Mouse (Mus musculus): ENCODE measurements around the gene Syt2. TPM values are rescaled to one million over a fixed set of nuclear protein-coding genes. Genes with fewer than 3 reads are reported as not detected.

The Syt2 gene
- 45.1 TPM for polyA plus RNA-seq (2015; fragmentation: Illumina TruSeq; extraction: RNeasy Lipid Tissue Mini Kit (QIAGEN cat#74804); ENCODE audit: low read depth, low replicate concordance)

DNA sequence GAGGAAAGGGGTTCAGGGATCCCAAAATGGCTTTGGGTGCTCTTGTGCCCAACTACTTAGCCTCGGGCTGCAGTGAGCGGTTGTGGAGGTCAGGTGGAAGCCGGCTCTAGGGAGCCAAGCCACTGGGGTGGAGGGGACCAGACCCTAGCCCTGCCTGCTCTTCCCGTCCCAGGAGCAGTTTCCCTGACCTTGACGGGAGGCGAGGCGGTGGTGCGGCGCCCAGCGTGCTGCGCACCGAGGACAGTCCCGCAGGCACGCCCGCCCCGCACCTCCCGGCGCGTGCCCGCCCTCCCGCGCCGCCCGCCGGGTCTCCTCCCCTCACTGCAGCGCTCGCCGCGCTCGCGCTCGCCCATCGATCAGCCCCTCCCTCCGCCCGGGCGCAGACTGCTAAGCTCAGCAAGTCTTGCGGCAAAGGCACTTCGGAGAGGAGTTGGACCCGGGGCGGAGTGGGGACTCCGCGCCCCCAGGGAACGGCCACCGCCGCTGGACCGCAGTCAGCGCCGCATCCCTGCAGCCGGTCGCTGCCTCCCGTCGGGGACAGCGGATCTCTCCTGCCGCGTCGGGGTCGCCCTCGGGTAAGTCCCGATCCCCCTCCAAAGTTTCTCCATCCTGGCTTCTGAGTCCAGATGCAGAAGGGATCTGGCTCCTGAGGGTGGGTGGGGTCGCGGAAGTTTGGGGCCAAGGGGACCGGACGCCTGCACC, at the start of gene Syt2:
TSS of gene Syt2 (plus strand) at position 417 of the 702 bp plus-strand sequence.

Other genes with a start within 250 kb of the Syt2 start
- 23.7 TPM for gene Cyb5r1, start 241.1 kb upstream of the Syt2 start, polyA plus RNA-seq (2015; fragmentation: Illumina TruSeq; extraction: RNeasy Lipid Tissue Mini Kit (QIAGEN cat#74804); ENCODE audit: low read depth, low replicate concordance)
- gene Adipor1, start 231.3 kb upstream of the Syt2 start, polyA plus RNA-seq (2015; fragmentation: Illumina TruSeq; extraction: RNeasy Lipid Tissue Mini Kit (QIAGEN cat#74804); ENCODE audit: low read depth, low replicate concordance) = 53.6 TPM
- gene Klhl12, start 191.1 kb upstream of the Syt2 start, polyA plus RNA-seq (2015; fragmentation: Illumina TruSeq; extraction: RNeasy Lipid Tissue Mini Kit (QIAGEN cat#74804); ENCODE audit: low read depth, low replicate concordance) = 30.5 TPM
- 31.2 TPM for gene Rabif, start 152.0 kb upstream of the Syt2 start, polyA plus RNA-seq (2015; fragmentation: Illumina TruSeq; extraction: RNeasy Lipid Tissue Mini Kit (QIAGEN cat#74804); ENCODE audit: low read depth, low replicate concordance)
- gene Mgat4e, start 97.0 kb upstream of the Syt2 start, polyA plus RNA-seq (2015; fragmentation: Illumina TruSeq; extraction: RNeasy Lipid Tissue Mini Kit (QIAGEN cat#74804); ENCODE audit: low read depth, low replicate concordance) = not detected
- gene Kdm5b, start 86.5 kb upstream of the Syt2 start, polyA plus RNA-seq (2015; fragmentation: Illumina TruSeq; extraction: RNeasy Lipid Tissue Mini Kit (QIAGEN cat#74804); ENCODE audit: low read depth, low replicate concordance) = 20.0 TPM

Measured in brain, adult 10 weeks (tissue).